Mouse (Mus musculus) lung, postnatal 25 days (tissue): ENCODE results near the gene Frmd4b.

ENCODE experiments used
- DNase-seq: peaks from one replicate; pipeline ENCODE4 v3.0.0; 2022; ENCODE audit warnings: low spot score

Frmd4b gene

GRCm38 (mm10) chr6:97356612-97357011, 260.7 kb downstream of the Frmd4b start:
- peak; percentile 49 for DNase-seq

- DNase-seq: no peak
These were observed 262.2 kb downstream of the Frmd4b start for GRCm38 (mm10) chr6:97355141-97355540.

- DNase-seq: no peak
These were observed 263.4 kb downstream of the Frmd4b start for GRCm38 (mm10) chr6:97353933-97354332.

GRCm38 (mm10) chr6:97353371-97353770, 264.0 kb downstream of the Frmd4b start:
- no peak for DNase-seq

- no peak for DNase-seq
These were observed 264.7 kb downstream of the Frmd4b start for GRCm38 (mm10) chr6:97352505-97353154.

- DNase-seq: peak; percentile 45
These were observed 267.8 kb downstream of the Frmd4b start for GRCm38 (mm10) chr6:97349355-97350138.

- no peak for DNase-seq
These were observed 270.4 kb downstream of the Frmd4b start for GRCm38 (mm10) chr6:97346932-97347331.

GRCm38 (mm10) chr6:97346527-97346926, 270.8 kb downstream of the Frmd4b start:
- no peak for DNase-seq

GRCm38 (mm10) chr6:97345921-97346320, 271.4 kb downstream of the Frmd4b start:
- no peak for DNase-seq

GRCm38 (mm10) chr6:97342185-97342584, 275.2 kb downstream of the Frmd4b start:
- DNase-seq: no peak

GRCm38 (mm10) chr6:97341628-97342027, 275.7 kb downstream of the Frmd4b start:
- no peak for DNase-seq

- no peak for DNase-seq
These were observed 276.2 kb downstream of the Frmd4b start for GRCm38 (mm10) chr6:97341148-97341547.

GRCm38 (mm10) chr6:97340211-97340791, 277.0 kb downstream of the Frmd4b start:
- no peak for DNase-seq

GRCm38 (mm10) chr6:97339271-97339681, 278.1 kb downstream of the Frmd4b start:
- DNase-seq: no peak

GRCm38 (mm10) chr6:97338843-97339242, 278.5 kb downstream of the Frmd4b start:
- no peak for DNase-seq

- DNase-seq: no peak
These were observed 284.0 kb downstream of the Frmd4b start for GRCm38 (mm10) chr6:97333323-97333722.

- DNase-seq: no peak
These were observed 293.4 kb downstream of the Frmd4b start for GRCm38 (mm10) chr6:97323951-97324350.

GRCm38 (mm10) chr6:97322126-97322525, 295.2 kb downstream of the Frmd4b start:
- no peak for DNase-seq

GRCm38 (mm10) chr6:97321156-97321555, 296.2 kb downstream of the Frmd4b start:
- DNase-seq: no peak

- DNase-seq: no peak
These were observed 298.3 kb downstream of the Frmd4b start for GRCm38 (mm10) chr6:97319081-97319480.

GRCm38 (mm10) chr6:97317956-97318355, 299.4 kb downstream of the Frmd4b start:
- DNase-seq: no peak

GRCm38 (mm10) chr6:97316716-97317115, 300.6 kb downstream of the Frmd4b start:
- DNase-seq: no peak

GRCm38 (mm10) chr6:97315311-97315710, 302.0 kb downstream of the Frmd4b start:
- DNase-seq: no peak
